Mouse (Mus musculus): Measurements from ENCODE around the gene Gm20458. TPM values are rescaled to one million over a fixed set of nuclear protein-coding genes. Genes with fewer than 3 reads are reported as not detected.

Gene Gm20458
- polyA plus RNA-seq, 1 experiment: 2.4 TPM

DNA sequence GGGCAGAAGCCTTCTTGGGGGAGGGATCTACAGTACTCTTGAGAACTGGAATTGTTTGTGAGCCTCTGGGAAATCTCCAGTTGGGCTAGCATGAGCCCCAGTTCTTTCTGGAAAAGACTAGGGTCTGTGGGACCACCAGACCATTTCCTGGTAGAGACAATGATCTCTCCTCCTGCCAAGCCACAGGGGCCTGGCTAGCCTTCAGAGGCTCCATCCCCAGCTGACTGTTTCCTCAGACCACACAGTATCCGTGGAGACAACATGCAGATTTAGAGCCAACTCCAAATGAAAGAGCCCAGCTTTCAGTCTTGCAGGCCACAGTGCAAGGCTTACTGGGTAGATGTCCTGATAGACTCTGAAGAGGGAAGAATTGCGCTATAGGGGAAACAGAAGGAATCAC lies 33.4 kb downstream of the Gm20458 start:
- Histone ChIP-seq H3K4me1 (peaks cover 19% of the 10 kb centered on the region), H3K4me3 (replicated peaks) (no peak overlapping the region), H3K27me3 (replicated peaks) (peaks cover 76% of the 10 kb centered on the region), H3K9me3 (no peaks in the 10 kb centered on the region), H3K36me3 (replicated peaks; ENCODE audit: low read length) (peaks cover 2% of the 10 kb centered on the region)
- TF ChIP-seq GATA1 (IDR thresholded peaks at IDR 0.05; ENCODE audit: borderline replicate concordance, low read length): no peak
- no peak for TF ChIP-seq FLI1 (IDR thresholded peaks at IDR 0.05; ENCODE audit: low read length)

DNA sequence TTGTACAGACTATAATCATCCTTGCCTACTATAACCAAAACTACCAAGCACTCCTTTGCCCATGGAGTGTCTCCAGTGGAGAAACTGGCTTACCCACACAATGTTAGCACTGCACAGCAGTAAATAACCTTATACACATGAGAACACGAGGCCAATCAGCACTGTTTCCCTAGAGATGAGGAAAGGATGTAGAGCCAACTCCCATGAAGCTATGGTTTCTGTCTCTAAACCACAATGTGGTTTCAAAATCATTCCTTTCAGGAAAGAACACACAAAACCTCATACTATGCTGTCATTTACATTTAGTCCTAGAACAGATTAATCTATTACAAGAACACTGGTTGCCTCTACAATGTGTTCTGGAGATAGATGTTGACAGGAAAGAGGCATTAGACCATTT lies 35.6 kb downstream of the Gm20458 start:
- TF ChIP-seq GATA1 (IDR thresholded peaks at IDR 0.05; ENCODE audit: borderline replicate concordance, low read length) (no peak), FLI1 (IDR thresholded peaks at IDR 0.05; ENCODE audit: low read length) (no peak)
- Histone ChIP-seq H3K4me1 (peaks cover 19% of the 10 kb centered on the region), H3K36me3 (replicated peaks; ENCODE audit: low read length) (peaks cover 23% of the 10 kb centered on the region), H3K27me3 (replicated peaks) (peaks cover 65% of the 10 kb centered on the region), H3K4me3 (replicated peaks) (peak overlapping the region; percentile 43), H3K9me3 (no peaks in the 10 kb centered on the region)

- no peak for TF ChIP-seq FLI1 (IDR thresholded peaks at IDR 0.05; ENCODE audit: low read length)
- TF ChIP-seq GATA1 (IDR thresholded peaks at IDR 0.05; ENCODE audit: borderline replicate concordance, low read length): no peak
Observed at GRCm38 (mm10) chr2:164496847-164497690, 36.3 kb downstream of the Gm20458 start, which contains the start of gene Pigt. Pigt (plus strand) TSS chr2:164497520.

GRCm38 (mm10) chr2:164497691-164498268 lies 37.0 kb downstream of the Gm20458 start:
- H3K4me1 ChIP-seq: peaks cover 19% of the 10 kb centered on the region
- peak overlapping the region; percentile 92 for H3K4me3 ChIP-seq (replicated peaks)
- H3K36me3 ChIP-seq (replicated peaks; ENCODE audit: low read length): peaks cover 36% of the 10 kb centered on the region
- TF ChIP-seq FLI1 (IDR thresholded peaks at IDR 0.05; ENCODE audit: low read length): no peak
- TF ChIP-seq GATA1 (IDR thresholded peaks at IDR 0.05; ENCODE audit: borderline replicate concordance, low read length): no peak
- H3K9me3 ChIP-seq: no peaks in the 10 kb centered on the region
- H3K27me3 ChIP-seq (replicated peaks): peaks cover 52% of the 10 kb centered on the region

More at GRCm38 (mm10) chr2:164496847-164497690, 36.3 kb downstream of the Gm20458 start, which contains the start of gene Pigt:
- Histone ChIP-seq H3K4me1 (peaks cover 19% of the 10 kb centered on the region), H3K9me3 (no peaks in the 10 kb centered on the region), H3K27me3 (replicated peaks) (peaks cover 57% of the 10 kb centered on the region), H3K4me3 (replicated peaks) (peak within 1 kb of the TSS; percentile 92), H3K36me3 (replicated peaks; ENCODE audit: low read length) (peaks cover 29% of the 10 kb centered on the region)

- peaks cover 19% of the 10 kb centered on the region for H3K4me1 ChIP-seq
- H3K4me3 ChIP-seq (replicated peaks): no peak overlapping the region
- peaks cover 50% of the 10 kb centered on the region for H3K36me3 ChIP-seq (replicated peaks; ENCODE audit: low read length)
- peaks cover 8% of the 10 kb centered on the region for H3K9me3 ChIP-seq
- TF ChIP-seq FLI1 (IDR thresholded peaks at IDR 0.05; ENCODE audit: low read length) (no peak), GATA1 (IDR thresholded peaks at IDR 0.05; ENCODE audit: borderline replicate concordance, low read length) (no peak)
- H3K27me3 ChIP-seq (replicated peaks): peaks cover 38% of the 10 kb centered on the region
Observed at GRCm38 (mm10) chr2:164499317-164499716, 38.5 kb downstream of the Gm20458 start.

- Histone ChIP-seq H3K36me3 (replicated peaks; ENCODE audit: low read length) (peaks cover 62% of the 10 kb centered on the region), H3K9me3 (peaks cover 18% of the 10 kb centered on the region), H3K4me1 (peaks cover 19% of the 10 kb centered on the region), H3K4me3 (replicated peaks) (no peak overlapping the region), H3K27me3 (replicated peaks) (peaks cover 30% of the 10 kb centered on the region)
- TF ChIP-seq FLI1 (IDR thresholded peaks at IDR 0.05; ENCODE audit: low read length) (no peak), GATA1 (IDR thresholded peaks at IDR 0.05; ENCODE audit: borderline replicate concordance, low read length) (no peak)
Observed at GRCm38 (mm10) chr2:164500511-164500910, 39.7 kb downstream of the Gm20458 start.

DNA sequence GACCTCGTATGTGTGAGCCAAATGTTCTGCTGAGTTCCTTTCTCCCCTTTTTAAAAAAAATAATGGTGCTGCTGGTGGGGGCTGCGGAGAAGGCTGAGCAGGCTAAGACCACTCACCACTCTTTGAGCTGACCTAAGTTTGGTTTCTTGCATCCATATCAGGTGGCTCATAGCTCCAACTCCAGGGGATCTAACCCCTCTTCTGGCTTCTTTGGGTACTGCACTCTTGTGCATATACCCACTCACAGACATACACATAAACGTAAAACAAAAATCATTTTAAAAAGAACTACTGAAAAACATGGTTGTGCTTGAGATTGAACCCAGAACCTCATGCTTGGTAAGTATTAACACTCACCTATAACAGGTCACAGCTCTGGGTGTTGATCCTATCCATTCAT lies 44.2 kb downstream of the Gm20458 start:
- TF ChIP-seq GATA1 (IDR thresholded peaks at IDR 0.05; ENCODE audit: borderline replicate concordance, low read length) (no peak), FLI1 (IDR thresholded peaks at IDR 0.05; ENCODE audit: low read length) (no peak)
- H3K4me3 ChIP-seq (replicated peaks): no peak overlapping the region
- peaks cover 74% of the 10 kb centered on the region for H3K36me3 ChIP-seq (replicated peaks; ENCODE audit: low read length)
- H3K4me1 ChIP-seq: no peaks in the 10 kb centered on the region; the same call in 1 of the 2 replicates
- H3K9me3 ChIP-seq: peaks cover 18% of the 10 kb centered on the region
- H3K27me3 ChIP-seq (replicated peaks): peaks cover 19% of the 10 kb centered on the region

DNA sequence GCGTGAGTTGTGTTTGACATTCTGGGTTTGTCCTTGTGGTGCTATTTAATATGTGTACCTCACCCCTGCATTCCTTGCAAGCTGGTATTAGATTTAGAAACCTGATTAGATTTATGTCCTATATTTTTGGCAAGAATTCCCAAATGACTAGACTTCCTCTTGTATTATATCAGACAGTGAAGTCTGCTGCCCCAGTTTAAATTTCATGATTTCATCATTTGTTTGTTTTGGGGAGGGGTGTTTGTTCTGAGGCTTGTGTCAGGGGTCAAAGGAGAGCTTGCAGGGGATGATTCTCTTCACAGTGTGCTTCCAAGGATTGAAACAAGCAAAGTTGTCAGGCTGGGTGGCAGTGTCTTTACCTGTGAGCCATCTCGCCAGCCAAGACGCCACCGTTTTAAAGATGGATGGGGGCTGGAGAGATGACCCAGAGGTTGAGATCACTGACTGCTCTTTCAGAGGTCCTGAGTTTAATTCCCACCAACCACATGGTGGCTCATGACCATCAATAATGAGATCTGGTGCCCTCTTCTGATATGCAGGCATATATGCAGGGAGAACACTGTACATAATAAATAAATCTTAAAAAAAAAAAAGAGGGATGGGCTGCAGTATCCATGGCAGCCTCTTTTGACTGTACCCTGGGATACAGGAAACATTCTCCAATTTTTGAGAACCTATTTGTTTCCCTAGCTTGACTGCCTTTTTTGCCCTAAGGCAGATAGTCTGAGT lies 45.0 kb downstream of the Gm20458 start:
- Histone ChIP-seq H3K27me3 (replicated peaks) (peaks cover 23% of the 10 kb centered on the region), H3K4me3 (replicated peaks) (no peak overlapping the region), H3K4me1 (no peaks in the 10 kb centered on the region; the same call in 1 of the 2 replicates), H3K9me3 (peaks cover 18% of the 10 kb centered on the region), H3K36me3 (replicated peaks; ENCODE audit: low read length) (peaks cover 65% of the 10 kb centered on the region)
- TF ChIP-seq GATA1 (IDR thresholded peaks at IDR 0.05; ENCODE audit: borderline replicate concordance, low read length) (no peak), FLI1 (IDR thresholded peaks at IDR 0.05; ENCODE audit: low read length) (no peak)

- H3K4me1 ChIP-seq: peaks cover 7% of the 10 kb centered on the region
- H3K4me3 ChIP-seq (replicated peaks): no peak overlapping the region
- H3K9me3 ChIP-seq: peaks cover 18% of the 10 kb centered on the region
- peaks cover 47% of the 10 kb centered on the region for H3K36me3 ChIP-seq (replicated peaks; ENCODE audit: low read length)
- TF ChIP-seq GATA1 (IDR thresholded peaks at IDR 0.05; ENCODE audit: borderline replicate concordance, low read length) (no peak), FLI1 (IDR thresholded peaks at IDR 0.05; ENCODE audit: low read length) (no peak)
- H3K27me3 ChIP-seq (replicated peaks): peaks cover 35% of the 10 kb centered on the region
Observed at GRCm38 (mm10) chr2:164507811-164508210, 47.0 kb downstream of the Gm20458 start.

Data from megakaryocyte, embryonic 14.5 days (primary cell).